14 mouse cellular contexts compared by ENCODE assay signal in the genomic region with DNA sequence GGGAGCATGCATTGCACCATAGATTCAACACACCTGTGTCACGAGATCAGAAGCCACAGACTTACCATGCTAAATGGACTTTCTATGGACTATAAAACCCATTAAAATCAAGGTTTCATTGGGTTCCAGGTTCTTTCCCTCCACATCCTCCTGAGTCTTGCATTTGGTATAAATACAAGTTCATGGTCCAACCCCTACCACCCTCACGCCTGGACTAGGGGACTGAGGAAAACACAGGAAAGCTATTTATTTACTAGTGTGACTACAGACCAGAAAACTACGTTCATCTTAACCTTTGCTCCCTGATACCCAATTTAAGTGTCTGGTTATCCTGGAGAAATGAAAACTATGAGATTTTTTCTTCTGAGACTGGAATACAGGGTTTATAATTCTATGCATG. TPM values are rescaled to one million over a fixed set of nuclear protein-coding genes. Genes with fewer than 3 reads are reported as not detected.
DNase-seq lines count a peak whose midpoint lies in the region; ATAC-seq lines count a peak whose summit lies in the region.
"Had no signal": no experiment of that assay in that cellular context is flagged by ENCODE, and none has a peak within 500 bp of the region (broad histone marks: within the 10 kb centered on the region; RNA-seq: fewer than 3 reads in every experiment).

Gene Gcnt1 (minus strand): TSS at position 144 of the 400 bp plus-strand sequence.

- WGBS in kidney, embryonic 14.5 days, result 87% methylated on average over 3 of the region's 3 CpGs
- WGBS in hindbrain, embryonic 10.5 days, result 83% methylated on average over 3 of the region's 3 CpGs
- WGBS in hindbrain, embryonic 11.5 days, result 86% methylated on average over 3 of the region's 3 CpGs

- ATAC-seq in erythroid progenitor cell, adult 5-6 weeks (replicated peaks; ENCODE audit: low FRiP score, poor library complexity, severe bottlenecking), result no peak
- ATAC-seq in kidney, embryonic 14.5 days (ENCODE audit: low FRiP score, low TSS enrichment), result no peak
- no peak for ATAC-seq in megakaryocyte, adult 5-6 weeks (ENCODE audit: poor library complexity, severe bottlenecking)
- no peak for ATAC-seq in hindbrain, embryonic 11.5 days (ENCODE audit: low FRiP score)

- no peak for DNase-seq in frontal cortex, adult 2 months (ENCODE audit: extremely low spot score in 1 of 2, low spot score in 1 of 2)
- DNase-seq in frontal cortex, postnatal 10 days (ENCODE audit: low spot score in 2 of 2), result no peak
- DNase-seq in hindbrain, embryonic 10.5 days (ENCODE audit: low spot score), result no peak
- DNase-seq in hindbrain, embryonic 11.5 days (ENCODE audit: low spot score), result no peak
- no peak for DNase-seq in spleen, postnatal 4 days (ENCODE audit: low spot score in 2 of 2)
- DNase-seq: embryo, embryonic 11 days; gastrocnemius, postnatal 36 days; midbrain, embryonic 14.5 days; right cerebral cortex, postnatal 14 days had no signal

- no peaks in the 10 kb centered on the region for H3K9me3 ChIP-seq in kidney, embryonic 14.5 days (ENCODE audit: control insufficient read depth, low read length)
- H3K9me3 ChIP-seq in hindbrain, embryonic 10.5 days, result no peaks in the 10 kb centered on the region
- no peaks in the 10 kb centered on the region for H3K9me3 ChIP-seq in hindbrain, embryonic 11.5 days (ENCODE audit: control insufficient read depth, low read length)
- H3K9me3 ChIP-seq: stomach, embryonic 15.5 days had no signal

- no peaks in the 10 kb centered on the region for H3K27me3 ChIP-seq in kidney, embryonic 14.5 days (ENCODE audit: control insufficient read depth, insufficient read depth, low read length)
- no peaks in the 10 kb centered on the region for H3K27me3 ChIP-seq in hindbrain, embryonic 10.5 days (ENCODE audit: insufficient read depth, poor library complexity, severe bottlenecking)
- no peaks in the 10 kb centered on the region for H3K27me3 ChIP-seq in hindbrain, embryonic 11.5 days (ENCODE audit: control insufficient read depth, insufficient read depth, low read length)
- H3K27me3 ChIP-seq: stomach, embryonic 15.5 days had no signal

- H3K4me1 ChIP-seq in kidney, embryonic 14.5 days (ENCODE audit: control insufficient read depth, insufficient read depth, low read length), result no peaks in the 10 kb centered on the region
- H3K4me1 ChIP-seq in hindbrain, embryonic 10.5 days (replicated peaks), result no peaks in the 10 kb centered on the region
- H3K4me1 ChIP-seq in hindbrain, embryonic 11.5 days (replicated peaks; ENCODE audit: control insufficient read depth, insufficient read depth, low read length), result no peaks in the 10 kb centered on the region
- H3K4me1 ChIP-seq: stomach, embryonic 15.5 days had no signal

- no peak within 1 kb of the TSS for H3K4me3 ChIP-seq in kidney, embryonic 14.5 days (ENCODE audit: low read length)
- no peak within 1 kb of the TSS for H3K4me3 ChIP-seq in hindbrain, embryonic 10.5 days
- H3K4me3 ChIP-seq in hindbrain, embryonic 11.5 days (ENCODE audit: low read depth, low read length), result no peak within 1 kb of the TSS
- H3K4me3 ChIP-seq: stomach, embryonic 15.5 days had no signal

- H3K27ac ChIP-seq in kidney, embryonic 14.5 days (ENCODE audit: low read depth, low read length), result no peak within 1 kb of the TSS
- no peak within 1 kb of the TSS for H3K27ac ChIP-seq in hindbrain, embryonic 10.5 days
- no peak within 1 kb of the TSS for H3K27ac ChIP-seq in hindbrain, embryonic 11.5 days (ENCODE audit: low read depth, low read length)
- H3K27ac ChIP-seq: stomach, embryonic 15.5 days had no signal

- no peak within 1 kb of the TSS for H3K4me2 ChIP-seq in kidney, embryonic 14.5 days (replicated peaks; ENCODE audit: low read depth, low read length)
- H3K4me2 ChIP-seq in hindbrain, embryonic 11.5 days (replicated peaks; ENCODE audit: low read depth, low read length), result no peak within 1 kb of the TSS
- H3K4me2 ChIP-seq: stomach, embryonic 15.5 days had no signal

- H3K9ac ChIP-seq in kidney, embryonic 14.5 days (ENCODE audit: low read depth, low read length), result no peak within 1 kb of the TSS
- H3K9ac ChIP-seq in hindbrain, embryonic 11.5 days (ENCODE audit: low read depth, low read length), result no peak within 1 kb of the TSS
- H3K9ac ChIP-seq: stomach, embryonic 15.5 days had no signal

- no peaks in the 10 kb centered on the region for H3K36me3 ChIP-seq in kidney, embryonic 14.5 days (ENCODE audit: control insufficient read depth, insufficient read depth, low read length)
- H3K36me3 ChIP-seq in hindbrain, embryonic 10.5 days, result no peaks in the 10 kb centered on the region
- H3K36me3 ChIP-seq in hindbrain, embryonic 11.5 days (ENCODE audit: control insufficient read depth, insufficient read depth, low read length), result no peaks in the 10 kb centered on the region
- H3K36me3 ChIP-seq: stomach, embryonic 15.5 days had no signal

RNA-seq across cellular contexts. Expression of gene Gcnt1, which starts in this region (rescaled TPM):
- 10.9 and 11.1 TPM in 2 replicates for polyA plus RNA-seq in frontal cortex, adult 2 months (2012; rRNA removed)
- 132 TPM in 2 replicates for total RNA-seq in erythroid progenitor cell, adult 5-6 weeks (2015; ENCODE audit: low replicate concordance)
- total RNA-seq in erythroid progenitor cell, adult 5-6 weeks (2017; ENCODE audit: low replicate concordance), result 137 and 158 TPM in 2 replicates
- polyA plus RNA-seq in kidney, embryonic 14.5 days (2014; fragmentation: Nextera tagmentation; extraction: Ambion mirVana), result 7.8 and 21.0 TPM in 2 replicates
- total RNA-seq in megakaryocyte, adult 5-6 weeks (2015), result 44.5 and 46.8 TPM in 2 replicates
- total RNA-seq in megakaryocyte, adult 5-6 weeks (2017), result 45.1 and 51.0 TPM in 2 replicates
- polyA plus RNA-seq in hindbrain, embryonic 10.5 days (2016; fragmentation: Nextera tagmentation; extraction: Ambion mirVana), result 3.7 and 4.9 TPM in 2 replicates
- 7.8 and 8.0 TPM in 2 replicates for polyA plus RNA-seq in hindbrain, embryonic 11.5 days (2014; fragmentation: Nextera tagmentation; extraction: Ambion mirVana)
- total RNA-seq: MEL had no signal
